Mouse (Mus musculus) T-cell, adult 2 months (primary cell): ENCODE results near the gene Celsr3.
A peak's percentile ranks its signal among the peaks of the same experiment; 100 is the strongest.

Experiments used
- DNase-seq: peaks from one replicate; pipeline ENCODE4 v3.0.0; 2022; ENCODE audit warnings: low spot score

Gene Celsr3

DNA sequence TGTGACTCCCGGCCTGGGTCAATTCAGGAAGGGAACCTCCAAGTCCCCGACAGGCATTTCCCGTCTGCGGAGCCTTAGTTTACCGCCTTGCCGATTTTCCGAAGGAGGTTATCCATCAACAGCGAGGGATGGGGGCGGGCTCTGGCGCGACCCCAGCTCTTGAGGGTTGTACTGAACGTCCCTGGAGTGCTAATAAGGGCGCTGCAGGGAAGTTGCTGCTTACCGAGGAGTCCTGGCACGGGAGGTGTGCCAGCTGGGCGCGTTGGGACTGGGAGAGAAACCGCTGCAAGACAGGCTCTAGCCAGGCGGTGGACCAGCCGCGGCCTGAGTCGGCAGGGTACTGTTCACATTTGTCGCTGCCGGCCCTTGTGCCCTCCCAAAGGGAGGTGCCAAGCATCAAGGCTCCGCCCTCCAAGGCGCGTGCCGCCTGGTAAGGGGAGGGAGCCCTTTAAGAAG, 28.1 kb downstream of the Celsr3 start:
- DNase-seq, result peak; percentile 85

DNA sequence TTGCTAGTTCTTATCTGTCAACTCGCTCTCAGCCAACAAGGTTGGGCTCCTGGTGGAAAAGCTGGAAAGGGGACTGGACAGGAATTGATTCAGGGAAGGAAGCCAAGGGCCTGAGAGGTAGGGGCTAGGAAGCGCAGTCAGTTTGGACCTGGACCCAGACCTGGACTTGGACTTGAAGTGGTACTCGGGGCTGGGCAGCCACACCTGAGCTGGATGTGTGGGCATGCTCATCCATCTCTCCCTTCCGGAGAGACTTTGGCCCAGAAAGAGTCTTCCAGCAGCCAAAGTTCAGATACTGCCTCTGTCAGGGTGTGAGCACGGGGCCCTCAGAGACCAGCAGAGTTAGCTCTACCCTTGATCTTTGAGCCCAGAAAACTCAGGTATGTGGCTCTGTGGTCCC, 29.2 kb downstream of the Celsr3 start:
- no peak for DNase-seq

DNA sequence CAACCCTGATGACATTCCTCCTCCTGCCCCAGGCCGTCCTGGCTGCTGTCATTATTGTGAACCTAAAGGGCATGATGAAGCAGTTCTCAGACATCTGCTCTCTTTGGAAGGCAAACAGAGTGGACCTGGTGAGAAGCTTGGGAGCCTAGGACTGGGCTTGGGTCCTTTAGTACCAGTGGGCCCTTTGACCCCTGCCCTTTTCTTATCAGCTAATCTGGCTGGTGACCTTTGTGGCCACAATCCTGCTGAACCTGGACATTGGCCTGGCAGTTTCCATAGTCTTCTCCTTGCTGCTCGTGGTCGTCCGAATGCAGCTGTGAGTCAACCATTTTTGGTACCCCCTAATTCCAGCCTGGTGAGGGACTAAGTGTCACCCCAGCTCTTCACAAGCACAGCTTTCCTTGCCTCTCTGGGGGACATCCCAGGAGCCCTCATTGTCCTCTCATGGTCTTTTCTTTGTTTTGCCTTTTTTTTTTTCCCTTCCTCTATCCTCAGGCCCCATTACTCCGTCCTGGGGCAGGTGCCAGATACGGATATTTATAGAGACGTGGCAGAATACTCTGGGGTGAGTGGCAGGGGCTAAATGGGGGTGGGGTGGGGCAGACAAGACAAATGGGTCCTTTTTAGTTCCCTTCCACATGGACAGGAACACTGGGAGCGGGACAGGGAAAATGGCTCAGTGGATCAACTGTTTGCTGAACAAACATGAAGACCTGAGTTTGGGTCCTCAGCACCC, 32.8 kb downstream of the Celsr3 start:
- DNase-seq, result no peak
